In the genomic region with DNA sequence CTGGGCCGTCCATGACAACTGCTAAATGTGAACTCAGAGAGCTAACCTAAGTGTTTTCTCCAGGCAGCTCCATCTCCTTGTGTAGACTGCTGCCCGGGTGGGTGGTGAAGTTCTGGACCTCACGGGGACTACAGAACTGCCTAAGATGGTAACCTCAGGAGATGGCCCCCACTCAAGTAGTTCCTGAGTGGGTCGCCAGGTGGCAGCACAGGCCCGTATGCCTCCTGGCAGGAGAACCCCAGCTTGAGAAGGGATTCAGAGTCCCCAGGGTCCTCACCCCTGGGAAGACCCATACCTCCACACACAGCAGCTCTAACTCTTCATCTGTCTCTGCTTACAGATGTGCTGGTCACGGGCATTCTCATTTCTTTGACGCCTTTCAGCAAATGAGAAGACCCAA, we compare ENCODE assay signal across 8 mouse cellular contexts. TPM values are rescaled to one million over a fixed set of nuclear protein-coding genes. Genes with fewer than 3 reads are reported as not detected.
DNase-seq lines count a peak whose midpoint lies in the region; ATAC-seq and TF ChIP-seq lines count a peak whose summit lies in the region.

No protein-coding gene starts in this region.

- H3K4me2 ChIP-seq in forebrain, embryonic 11.5 days (ENCODE audit: low read depth, low read length, severe bottlenecking) = no peak overlapping the region
- no peak overlapping the region for H3K4me2 ChIP-seq in forebrain, embryonic 15.5 days (replicated peaks)

- H3K4me1 ChIP-seq in forebrain, embryonic 11.5 days (replicated peaks; ENCODE audit: control insufficient read depth, insufficient read depth, low read length) = peaks cover 13% of the 10 kb centered on the region; the same call in 1 of the 2 replicates
- peaks cover 22% of the 10 kb centered on the region for H3K4me1 ChIP-seq in forebrain, embryonic 15.5 days
- H3K4me1 ChIP-seq in spleen, adult 2 months (ENCODE audit: control insufficient read depth, insufficient read depth, insufficient read length) = peaks cover 7% of the 10 kb centered on the region; the same call in 1 of the 2 replicates

- H3K27me3 ChIP-seq in forebrain, embryonic 11.5 days (ENCODE audit: control insufficient read depth, insufficient read depth, low read length) = peaks cover 4% of the 10 kb centered on the region; the same call in 1 of the 2 replicates
- no peaks in the 10 kb centered on the region for H3K27me3 ChIP-seq in forebrain, embryonic 15.5 days
- no peaks in the 10 kb centered on the region for H3K27me3 ChIP-seq in spleen, adult 2 months (ENCODE audit: control insufficient read depth, insufficient read depth, low read length)

- WGBS in forebrain, embryonic 11.5 days = 9% methylated on average over 7 of the region's 7 CpGs
- WGBS in forebrain, embryonic 15.5 days = 11% methylated on average over 7 of the region's 7 CpGs
- WGBS in spleen, adult 2 months = 10% methylated on average over 7 of the region's 7 CpGs

- no peak overlapping the region for H3K4me3 ChIP-seq in forebrain, embryonic 11.5 days (ENCODE audit: low read depth, low read length)
- H3K4me3 ChIP-seq in forebrain, embryonic 15.5 days = no peak overlapping the region
- H3K4me3 ChIP-seq in spleen, adult 2 months (ENCODE audit: extremely low read depth, insufficient read depth, insufficient read length) = no peak overlapping the region

- ATAC-seq in forebrain, embryonic 11.5 days (replicated peaks; ENCODE audit: low FRiP score) = 0 out of 2 replicates have a peak, but pooled peaks have one; percentile 25
- no peak for ATAC-seq in forebrain, embryonic 15.5 days (replicated peaks)
- ATAC-seq in megakaryocyte, adult 5-6 weeks (ENCODE audit: poor library complexity, severe bottlenecking) = peak; percentile 43

- TF ChIP-seq POLR2A in spleen, adult 2 months (IDR thresholded peaks at IDR 0.05; ENCODE audit: low read depth, low read length) = no peak

- peak; percentile 93 for TF ChIP-seq CTCF in spleen, adult 2 months (IDR thresholded peaks at IDR 0.05; ENCODE audit: extremely low read depth, insufficient read depth, insufficient read length, insufficient replicate concordance)

- H3K9me3 ChIP-seq in forebrain, embryonic 11.5 days (ENCODE audit: control insufficient read depth, low read length) = no peaks in the 10 kb centered on the region
- no peaks in the 10 kb centered on the region for H3K9me3 ChIP-seq in forebrain, embryonic 15.5 days

- H3K36me3 ChIP-seq in forebrain, embryonic 11.5 days (ENCODE audit: control insufficient read depth, insufficient read depth, low read length) = no peaks in the 10 kb centered on the region
- H3K36me3 ChIP-seq in forebrain, embryonic 15.5 days = no peaks in the 10 kb centered on the region
- H3K36me3 ChIP-seq in spleen, adult 2 months (ENCODE audit: control insufficient read depth, insufficient read depth, low read length) = no peaks in the 10 kb centered on the region

- peak; percentile 88 for DNase-seq in forebrain, embryonic 11.5 days (ENCODE audit: low spot score)
- DNase-seq in MN1 (ENCODE audit: low spot score) = peak; percentile 76
- peak; percentile 80 for DNase-seq in cerebellum, adult 9-10 months
- peak; percentile 54 to 67 for DNase-seq in gastrocnemius, postnatal 4 days (ENCODE audit: low spot score in 2 of 2)
- peak; percentile 65 for DNase-seq in layer of hippocampus, adult 9-11 months
- peak; percentile 44 to 82 for DNase-seq in spleen, adult 2 months (ENCODE audit: low read depth in 1 of 2, low spot score in 2 of 2)

- no peak overlapping the region for H3K27ac ChIP-seq in forebrain, embryonic 11.5 days (ENCODE audit: low read depth, low read length)
- H3K27ac ChIP-seq in forebrain, embryonic 15.5 days (replicated peaks) = no peak overlapping the region
- H3K27ac ChIP-seq in spleen, adult 2 months (ENCODE audit: insufficient read depth, low read length) = no peak overlapping the region

- no peak overlapping the region for H3K9ac ChIP-seq in forebrain, embryonic 11.5 days (ENCODE audit: low read length)
- no peak overlapping the region for H3K9ac ChIP-seq in forebrain, embryonic 15.5 days (replicated peaks)

RNA-seq across cellular contexts. Expression of a gene that starts 2.0 kb away (rescaled TPM):
- polyA plus RNA-seq in forebrain, embryonic 11.5 days (2014; fragmentation: Nextera tagmentation; extraction: Ambion mirVana) = 51.7 and 55.2 TPM in 2 replicates
- polyA plus RNA-seq in forebrain, embryonic 15.5 days (2015; fragmentation: Nextera tagmentation; extraction: Ambion mirVana) = 45.8 and 46.1 TPM in 2 replicates
- 10 to 100 TPM; 31.7 to 34.9 TPM for total RNA-seq in gastrocnemius, postnatal 4 days (2021)
- total RNA-seq in megakaryocyte, adult 5-6 weeks (2015) = 24.3 and 24.7 TPM in 2 replicates
- 21.9 and 24.3 TPM in 2 replicates for total RNA-seq in megakaryocyte, adult 5-6 weeks (2017)
- polyA plus RNA-seq in spleen, adult 2 months (2012; rRNA removed) = 5.4 and 6.4 TPM in 2 replicates

RNA-seq across cellular contexts. Expression of a gene that starts 21.3 kb away (rescaled TPM):
- 3.2 and 3.5 TPM in 2 replicates for polyA plus RNA-seq in forebrain, embryonic 11.5 days (2014; fragmentation: Nextera tagmentation; extraction: Ambion mirVana)
- polyA plus RNA-seq in forebrain, embryonic 15.5 days (2015; fragmentation: Nextera tagmentation; extraction: Ambion mirVana) = 2.8 and 2.9 TPM in 2 replicates
- total RNA-seq in gastrocnemius, postnatal 4 days (2021) = 10 to 100 TPM; 11.3 to 13.5 TPM
- total RNA-seq in megakaryocyte, adult 5-6 weeks (2015) = 12.0 and 14.0 TPM in 2 replicates
- total RNA-seq in megakaryocyte, adult 5-6 weeks (2017) = 16.5 and 23.3 TPM in 2 replicates
- polyA plus RNA-seq in spleen, adult 2 months (2012; rRNA removed) = 10.3 and 12.9 TPM in 2 replicates

RNA-seq across cellular contexts. Expression of a gene that starts 21.6 kb away (rescaled TPM):
- 3.9 and 4.2 TPM in 2 replicates for polyA plus RNA-seq in forebrain, embryonic 11.5 days (2014; fragmentation: Nextera tagmentation; extraction: Ambion mirVana)
- polyA plus RNA-seq in forebrain, embryonic 15.5 days (2015; fragmentation: Nextera tagmentation; extraction: Ambion mirVana) = 3.0 and 3.2 TPM in 2 replicates
- under 1 TPM in 1 of 2 experiments, not detected in 1; 0.08 TPM for total RNA-seq in gastrocnemius, postnatal 4 days (2021)
- 0.57 TPM in 1 of 2 replicates, not detected in the other for total RNA-seq in megakaryocyte, adult 5-6 weeks (2015)
- total RNA-seq in megakaryocyte, adult 5-6 weeks (2017) = 0.08 and 0.18 TPM in 2 replicates
- 0.04 TPM in 1 of 2 replicates, not detected in the other for polyA plus RNA-seq in spleen, adult 2 months (2012; rRNA removed)
